Mouse (Mus musculus): ENCODE measurements around the gene Gsc.

GRCm38 (mm10) chr12:104474191-104474871 lies 1.2 kb upstream of the Gsc start:
- no peak for TF ChIP-seq GATA1 (IDR thresholded peaks at IDR 0.05; ENCODE audit: borderline replicate concordance, low read length)
- no peak for TF ChIP-seq CTCF (IDR thresholded peaks at IDR 0.05; ENCODE audit: low read depth, low read length)
- no peak for TF ChIP-seq TAL1 (conservative IDR thresholded peaks at IDR 0.05; ENCODE audit: low read depth, low read length)
- TF ChIP-seq POLR2AphosphoS5 (IDR thresholded peaks at IDR 0.05; ENCODE audit: insufficient replicate concordance, low read depth, low read length), result no peak

All from G1E (cell line).